30 mouse cellular contexts compared by ENCODE assay signal in the genomic region with DNA sequence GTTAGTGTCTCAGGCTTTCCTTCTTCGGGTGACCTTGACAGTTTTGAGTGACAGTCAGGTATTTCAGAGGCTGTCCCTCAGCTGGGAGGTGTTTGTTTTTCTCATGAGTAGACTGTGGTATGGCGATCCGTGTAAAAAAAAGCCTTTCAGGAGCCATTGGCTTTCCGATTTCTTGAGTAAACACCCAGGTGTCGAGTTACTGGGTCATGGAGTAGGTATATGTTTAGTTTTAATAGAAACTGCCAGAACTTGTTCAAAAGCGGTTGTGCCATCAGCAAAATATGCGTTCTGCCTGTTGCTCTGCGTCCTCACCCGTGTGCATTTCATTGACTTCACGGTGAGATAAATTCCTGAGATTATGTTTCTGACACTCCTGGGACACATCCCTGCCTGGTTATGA. TPM values are rescaled to one million over a fixed set of nuclear protein-coding genes. Genes with fewer than 3 reads are reported as not detected.
DNase-seq lines count a peak whose midpoint lies in the region; ATAC-seq and TF ChIP-seq lines count a peak whose summit lies in the region.
"Had no signal": no experiment of that assay in that cellular context is flagged by ENCODE, and none has a peak within 500 bp of the region (broad histone marks: within the 10 kb centered on the region; RNA-seq: fewer than 3 reads in every experiment).

No protein-coding gene starts in this region.

- H3K4me1 ChIP-seq in lung, postnatal 0 days (ENCODE audit: insufficient read depth, low read depth, low read length), result no peaks in the 10 kb centered on the region
- no peaks in the 10 kb centered on the region for H3K4me1 ChIP-seq in lung, adult 2 months (ENCODE audit: control insufficient read depth, insufficient read depth, low read length)
- H3K4me1 ChIP-seq in embryonic facial prominence, embryonic 13.5 days, result peaks cover 6% of the 10 kb centered on the region; the same call in 1 of the 2 replicates
- H3K4me1 ChIP-seq: forebrain, embryonic 15.5 days; heart, embryonic 15.5 days; midbrain, embryonic 15.5 days; neural tube, embryonic 13.5 days had no signal

- no peak for TF ChIP-seq POLR2A in lung, adult 2 months (IDR thresholded peaks at IDR 0.05; ENCODE audit: borderline replicate concordance, extremely low read depth, low read depth, low read length)

- peak; percentile 56 for DNase-seq in heart, adult 11 months
- DNase-seq in heart, adult 8-10 months (ENCODE audit: low spot score), result no peak
- peak; percentile 39 for DNase-seq in lung, postnatal 0 days (ENCODE audit: low spot score)
- no peak for DNase-seq in lung, adult 2 months
- DNase-seq in mesoderm, embryonic 11.5 days (ENCODE audit: low read depth, low spot score), result peak; percentile 15
- DNase-seq in gastrocnemius, postnatal 10 days, result no peak
- no peak for DNase-seq in frontal cortex, postnatal 14 days (ENCODE audit: low spot score in 2 of 2)
- DNase-seq: adrenal gland, postnatal 14 days; cerebellum, adult 2 months; cerebellum, postnatal 36 days; gastrocnemius, postnatal 36 days; heart, postnatal 36 days; kidney, adult 18-20 months; kidney, postnatal 10 days; lung, postnatal 4 days; retina, postnatal 1 day; right cerebral cortex, postnatal 25 days; spleen, adult 18-20 months had no signal

- no peak overlapping the region for H3K27ac ChIP-seq in lung, postnatal 0 days (ENCODE audit: low read length)
- H3K27ac ChIP-seq in embryonic facial prominence, embryonic 13.5 days, result no peak overlapping the region
- H3K27ac ChIP-seq: forebrain, embryonic 15.5 days; heart, embryonic 15.5 days; hindbrain, embryonic 14.5 days; liver, embryonic 14.5 days; midbrain, embryonic 15.5 days; neural tube, embryonic 13.5 days had no signal

- WGBS in lung, postnatal 0 days, result 27% methylated on average over 10 of the region's 10 CpGs
- 35% methylated on average over 10 of the region's 10 CpGs for WGBS in lung, adult 2 months
- 17% methylated on average over 10 of the region's 10 CpGs for WGBS in embryonic facial prominence, embryonic 13.5 days

- no peaks in the 10 kb centered on the region for H3K27me3 ChIP-seq in lung, postnatal 0 days (replicated peaks; ENCODE audit: insufficient read depth, low read length)
- H3K27me3 ChIP-seq in embryonic facial prominence, embryonic 13.5 days, result 0 out of 2 replicates have a peak, but pooled peaks cover 3% of the 10 kb centered on the region
- H3K27me3 ChIP-seq: forebrain, embryonic 15.5 days; heart, embryonic 15.5 days; midbrain, embryonic 15.5 days had no signal

- H3K36me3 ChIP-seq in lung, postnatal 0 days (ENCODE audit: insufficient read depth, low read length), result no peaks in the 10 kb centered on the region
- H3K36me3 ChIP-seq in embryonic facial prominence, embryonic 13.5 days, result no peaks in the 10 kb centered on the region
- H3K36me3 ChIP-seq: forebrain, embryonic 15.5 days; heart, embryonic 15.5 days; midbrain, embryonic 15.5 days; neural tube, embryonic 13.5 days had no signal

- no peak overlapping the region for H3K9ac ChIP-seq in lung, postnatal 0 days (replicated peaks; ENCODE audit: low read depth)
- no peak overlapping the region for H3K9ac ChIP-seq in embryonic facial prominence, embryonic 13.5 days
- H3K9ac ChIP-seq: forebrain, embryonic 15.5 days; heart, embryonic 15.5 days; hindbrain, embryonic 14.5 days; liver, embryonic 14.5 days; midbrain, embryonic 15.5 days; neural tube, embryonic 13.5 days had no signal

- no peak for TF ChIP-seq CTCF in lung, postnatal 0 days (IDR thresholded peaks at IDR 0.05)
- TF ChIP-seq CTCF in lung, adult 2 months (IDR thresholded peaks at IDR 0.05; ENCODE audit: insufficient read depth, low read length), result no peak

- H3K4me2 ChIP-seq in lung, postnatal 0 days (replicated peaks; ENCODE audit: low read depth, low read length), result no peak overlapping the region
- no peak overlapping the region for H3K4me2 ChIP-seq in embryonic facial prominence, embryonic 13.5 days
- H3K4me2 ChIP-seq: forebrain, embryonic 15.5 days; heart, embryonic 15.5 days; hindbrain, embryonic 14.5 days; midbrain, embryonic 15.5 days; neural tube, embryonic 13.5 days had no signal

- no peak overlapping the region for H3K4me3 ChIP-seq in lung, postnatal 0 days (ENCODE audit: low read depth, low read length)
- no peak overlapping the region for H3K4me3 ChIP-seq in lung, adult 2 months (replicated peaks; ENCODE audit: extremely low read depth, low read depth, low read length)
- no peak overlapping the region for H3K4me3 ChIP-seq in embryonic facial prominence, embryonic 13.5 days
- H3K4me3 ChIP-seq: forebrain, embryonic 15.5 days; heart, embryonic 15.5 days; midbrain, embryonic 15.5 days; myocyte; neural tube, embryonic 13.5 days had no signal

- peak; percentile 37; the same call in 1 of the 2 replicates for ATAC-seq in lung, postnatal 0 days
- ATAC-seq in embryonic facial prominence, embryonic 13.5 days (ENCODE audit: insufficient number of reproducible peaks, insufficient read depth, low FRiP score, low TSS enrichment, low read depth), result 0 out of 2 replicates have a peak, but pooled peaks have one; percentile 43
- ATAC-seq: CD4-positive, CD25-positive, alpha-beta regulatory T cell, adult 4 months; forebrain, embryonic 15.5 days; inflammation-experienced regulatory T-cells, adult 6 months; midbrain, embryonic 15.5 days had no signal

- no peaks in the 10 kb centered on the region for H3K9me3 ChIP-seq in lung, postnatal 0 days (ENCODE audit: low read length)
- H3K9me3 ChIP-seq in embryonic facial prominence, embryonic 13.5 days, result no peaks in the 10 kb centered on the region
- H3K9me3 ChIP-seq: forebrain, embryonic 15.5 days; heart, embryonic 15.5 days; midbrain, embryonic 15.5 days; neural tube, embryonic 13.5 days had no signal

- no peak for TF ChIP-seq EP300 in lung, postnatal 0 days (IDR thresholded peaks at IDR 0.05)

RNA-seq across cellular contexts. Expression of gene Ikzf3, which starts 25.4 kb away (rescaled TPM):
- 1 to 10 TPM in 2 of 4 experiments, under 1 TPM in 2; 0.47 to 1.3 (median 0.86) TPM for total RNA-seq in heart, adult 8-10 months (2022)
- polyA plus RNA-seq in lung, postnatal 0 days (2015; fragmentation: Nextera tagmentation; extraction: Ambion mirVana), result 0.20 and 0.43 TPM in 2 replicates
- polyA plus RNA-seq in lung, adult 2 months (2012; rRNA removed), result 6.4 and 10.1 TPM in 2 replicates
- 0.27 and 0.58 TPM in 2 replicates for polyA plus RNA-seq in embryonic facial prominence, embryonic 13.5 days (2015; fragmentation: Nextera tagmentation; extraction: Ambion mirVana)
- total RNA-seq in gastrocnemius, postnatal 10 days (2021), result under 1 TPM; 0.09 to 0.93 TPM
- polyA plus RNA-seq: limb, embryonic 11.5 days; myocyte had no signal

RNA-seq across cellular contexts. Expression of gene Zpbp2, which starts 30.4 kb away (rescaled TPM):
- total RNA-seq in heart, adult 8-10 months (2022), result not detected
- 0.10 and 0.21 TPM in 2 replicates for polyA plus RNA-seq in lung, postnatal 0 days (2015; fragmentation: Nextera tagmentation; extraction: Ambion mirVana)
- 0.34 TPM in 1 of 2 replicates, not detected in the other for polyA plus RNA-seq in lung, adult 2 months (2012; rRNA removed)
- not detected in 2 replicates for polyA plus RNA-seq in embryonic facial prominence, embryonic 13.5 days (2015; fragmentation: Nextera tagmentation; extraction: Ambion mirVana)
- total RNA-seq in gastrocnemius, postnatal 10 days (2021), result not detected
- total RNA-seq: adrenal gland, postnatal 14 days; gastrocnemius, postnatal 36 days; heart, postnatal 36 days; left cerebral cortex, adult 8-10 months had no signal
- polyA plus RNA-seq: hindbrain, embryonic 14.5 days; myocyte; neural tube, embryonic 13.5 days had no signal

Comparison
In these comparisons a context has a peak if more than half of its experiments do, and no peak if none do; other contexts are left out.
1. DNase-seq: peak in heart, adult 11 months (single experiment), lung, postnatal 0 days (single experiment) and mesoderm, embryonic 11.5 days (single experiment); none in heart, adult 8-10 months (single experiment), lung, adult 2 months (single experiment), gastrocnemius, postnatal 10 days (single experiment) and frontal cortex, postnatal 14 days (0 of 2).